Mouse (Mus musculus) limb, embryonic 11.5 days (tissue): ENCODE results near the gene Gm6358. TPM values are rescaled to one million over a fixed set of nuclear protein-coding genes. Genes with fewer than 3 reads are reported as not detected.
"Not testable (repeated sequence)": the region's sequence is repeated elsewhere in the genome, so short reads cannot be mapped to it uniquely, and the experiment has no call there.

Source experiments
- ATAC-seq: fragments of 200-750 bp; cut with Nextera tagmentation; 2 replicates; pipeline ENCODE4 v1.8.0; 2017; ENCODE audit warnings: low read depth; ENCODE audit not compliant: insufficient number of reproducible peaks, low FRiP score, low TSS enrichment
- DNase-seq: peaks from one replicate; pipeline ENCODE4 v3.0.0-alpha.2; 2015; ENCODE audit warnings: low spot score
- H3K27ac ChIP-seq: fragments of 300-500 bp; sonication (generic); replicated peaks from 2 replicates; pipeline ENCODE4 v1.5.1; 2014; ENCODE audit warnings: low read depth, mild to moderate bottlenecking, low read length
- H3K27me3 ChIP-seq: fragments of 300-500 bp; sonication (generic); 2 replicates; pipeline ENCODE4 v1.6.1; 2014; ENCODE audit warnings: mild to moderate bottlenecking, low read length, mixed read lengths; ENCODE audit not compliant: control insufficient read depth, insufficient read depth
- H3K36me3 ChIP-seq: fragments of 300-500 bp; sonication (generic); 2 replicates; pipeline ENCODE4 v1.6.1; 2014; ENCODE audit warnings: mild to moderate bottlenecking, low read length, moderate library complexity, mixed read lengths; ENCODE audit not compliant: control insufficient read depth, insufficient read depth
- H3K4me1 ChIP-seq: fragments of 300-500 bp; sonication (generic); 2 replicates; pipeline ENCODE4 v1.6.1; 2014; ENCODE audit warnings: low read length, mixed read lengths; ENCODE audit not compliant: control insufficient read depth, insufficient read depth
- H3K4me2 ChIP-seq: fragments of 300-500 bp; sonication (generic); 2 replicates; pipeline ENCODE4 v1.6.1; 2014; ENCODE audit warnings: low read depth, mild to moderate bottlenecking, moderate library complexity; ENCODE audit not compliant: severe bottlenecking
- H3K4me3 ChIP-seq: fragments of 300-500 bp; sonication (generic); 2 replicates; pipeline ENCODE4 v1.5.1; 2014; ENCODE audit warnings: low read depth, low read length
- H3K9ac ChIP-seq: fragments of 300-500 bp; sonication (generic); 2 replicates; pipeline ENCODE4 v1.6.1; 2014; ENCODE audit warnings: mild to moderate bottlenecking, low read length
- H3K9me3 ChIP-seq: fragments of 300-500 bp; sonication (generic); 2 replicates; pipeline ENCODE4 v1.6.1; 2016; ENCODE audit warnings: low read length; ENCODE audit not compliant: control insufficient read depth
- WGBS: fragments of 180-500 bp; shearing (Covaris S2); extraction: QIAGEN DNeasy Blood & Tissue Kit; methylation state at CpG from one replicate; pipeline ENCODE4 v1.1.7; 2014; 5-methylcytosine and 5-hydroxymethylcytosine counted together
- polyA plus RNA-seq: library from polyadenylated mRNA; unstranded; fragments of >200 nt; fragmentation: Nextera tagmentation; extraction: Ambion mirVana; gene quantifications from 2 replicates; pipeline ENCODE4 v1.2.1, GENCODE M21; 2014

Gene Gm6358
- not detected in 2 replicates for polyA plus RNA-seq

- WGBS, result 96% methylated on average over 1 of the region's 1 CpGs
- H3K4me1 ChIP-seq, result no peaks in the 10 kb centered on the region
- DNase-seq (no peak), ATAC-seq (no peak)
- H3K9ac ChIP-seq, result no peak within 1 kb of the TSS
- no peak within 1 kb of the TSS for H3K4me3 ChIP-seq
- no peaks in the 10 kb centered on the region for H3K9me3 ChIP-seq
- no peak within 1 kb of the TSS for H3K27ac ChIP-seq
- H3K36me3 ChIP-seq, result no peaks in the 10 kb centered on the region
- no peaks in the 10 kb centered on the region for H3K27me3 ChIP-seq
- H3K4me2 ChIP-seq, result no peak within 1 kb of the TSS
These were observed at the start of gene Gm6358 for GRCm38 (mm10) chr16:89140551-89140950. TSS of gene Gm6358 (plus strand) at chr16:89140851.

- Histone ChIP-seq H3K36me3 (no peaks in the 10 kb centered on the region), H3K27me3 (no peaks in the 10 kb centered on the region), H3K4me1 (no peaks in the 10 kb centered on the region), H3K4me2 (no peak within 1 kb of the TSS), H3K9ac (no peak within 1 kb of the TSS), H3K27ac (no peak within 1 kb of the TSS), H3K9me3 (no peaks in the 10 kb centered on the region), H3K4me3 (no peak within 1 kb of the TSS)
- no peak for DNase-seq
- no peak for ATAC-seq
- 97% methylated on average over 1 of the region's 1 CpGs for WGBS
These were observed 10.1 kb downstream of the Gm6358 start, which contains the start of gene Gm10061 for GRCm38 (mm10) chr16:89150786-89151185. TSS of gene Gm10061 (plus strand) at chr16:89151086.

- no peak for DNase-seq
- H3K27me3 ChIP-seq, result no peaks in the 10 kb centered on the region
- WGBS, result 85% methylated on average over 4 of the region's 4 CpGs
- H3K9ac ChIP-seq, result no peak within 1 kb of the TSS
- no peaks in the 10 kb centered on the region for H3K9me3 ChIP-seq
- no peaks in the 10 kb centered on the region for H3K36me3 ChIP-seq
- no peaks in the 10 kb centered on the region for H3K4me1 ChIP-seq
- H3K4me3 ChIP-seq, result no peak within 1 kb of the TSS
- no peak within 1 kb of the TSS for H3K4me2 ChIP-seq
- ATAC-seq, result no peak
- no peak within 1 kb of the TSS for H3K27ac ChIP-seq
These were observed 17.0 kb downstream of the Gm6358 start, which contains the start of gene Gm9789 for GRCm38 (mm10) chr16:89157652-89158051. TSS of gene Gm9789 (plus strand) at chr16:89157952.

- H3K4me2 ChIP-seq, H3K36me3 ChIP-seq, H3K4me1 ChIP-seq, H3K4me3 ChIP-seq, DNase-seq, H3K9me3 ChIP-seq, H3K27ac ChIP-seq, H3K27me3 ChIP-seq, ATAC-seq, H3K9ac ChIP-seq: not testable (repeated sequence)
These were observed 28.5 kb downstream of the Gm6358 start, which contains the start of gene Gm7735 for GRCm38 (mm10) chr16:89169190-89169589. TSS of gene Gm7735 (plus strand) at chr16:89169490.

- no peak for ATAC-seq
- WGBS, result 88% methylated on average over 2 of the region's 2 CpGs
- H3K4me3 ChIP-seq, result no peak within 1 kb of the TSS
- H3K27ac ChIP-seq, result no peak within 1 kb of the TSS
- H3K9me3 ChIP-seq, result no peaks in the 10 kb centered on the region
- H3K4me2 ChIP-seq, result no peak within 1 kb of the TSS
- H3K36me3 ChIP-seq, result no peaks in the 10 kb centered on the region
- H3K27me3 ChIP-seq, result no peaks in the 10 kb centered on the region
- no peaks in the 10 kb centered on the region for H3K4me1 ChIP-seq
- no peak within 1 kb of the TSS for H3K9ac ChIP-seq
- DNase-seq, result no peak
These were observed 33.8 kb downstream of the Gm6358 start, which contains the start of gene 1110057P08Rik for GRCm38 (mm10) chr16:89174435-89174834. TSS of gene 1110057P08Rik (plus strand) at chr16:89174735.

- ATAC-seq (no peak), DNase-seq (no peak)
- Histone ChIP-seq H3K36me3 (no peaks in the 10 kb centered on the region), H3K4me2 (no peak overlapping the region), H3K27ac (no peak overlapping the region), H3K27me3 (no peaks in the 10 kb centered on the region), H3K9ac (no peak overlapping the region), H3K4me1 (no peaks in the 10 kb centered on the region), H3K9me3 (no peaks in the 10 kb centered on the region), H3K4me3 (no peak overlapping the region)
- WGBS, result 85% methylated on average over 4 of the region's 4 CpGs
These were observed 48.0 kb downstream of the Gm6358 start for GRCm38 (mm10) chr16:89188621-89189020.

Other genes starting within 250 kb of the Gm6358 start
- gene Krtap19-5, start 244.4 kb upstream of the Gm6358 start, polyA plus RNA-seq, result not detected in 2 replicates
- gene Krtap19-9b, start 208.6 kb upstream of the Gm6358 start, polyA plus RNA-seq, result not detected in 2 replicates
- not detected in 2 replicates for gene Krtap16-3, start 178.0 kb upstream of the Gm6358 start, polyA plus RNA-seq
- gene Krtap22-2, start 130.1 kb upstream of the Gm6358 start, polyA plus RNA-seq, result not detected in 2 replicates
- gene Gm10229, start 125.6 kb upstream of the Gm6358 start, polyA plus RNA-seq, result not detected in 2 replicates
- not detected in 2 replicates for gene Krtap6-1, start 109.2 kb upstream of the Gm6358 start, polyA plus RNA-seq
- not detected in 2 replicates for gene Gm10228, start 99.4 kb upstream of the Gm6358 start, polyA plus RNA-seq
- gene Krtap6-5, start 93.0 kb upstream of the Gm6358 start, polyA plus RNA-seq, result not detected in 2 replicates
- gene 1110025L11Rik, start 76.8 kb upstream of the Gm6358 start, polyA plus RNA-seq, result not detected in 2 replicates
- gene Krtap6-3, start 56.8 kb upstream of the Gm6358 start, polyA plus RNA-seq, result not detected in 2 replicates
- not detected in 2 replicates for gene Gm10061, start 10.2 kb downstream of the Gm6358 start, polyA plus RNA-seq
- not detected in 2 replicates for gene Gm9789, start 17.1 kb downstream of the Gm6358 start, polyA plus RNA-seq
- not detected in 2 replicates for gene Gm7735, start 28.6 kb downstream of the Gm6358 start, polyA plus RNA-seq
- gene 1110057P08Rik, start 33.9 kb downstream of the Gm6358 start, polyA plus RNA-seq, result not detected in 2 replicates
- not detected in 2 replicates for gene Krtap20-2, start 65.0 kb downstream of the Gm6358 start, polyA plus RNA-seq